Mouse (Mus musculus) embryonic fibroblast, embryonic 13.5 days (primary cell): ENCODE measurements around the gene Tbc1d32.

Experiments
- CTCF ChIP-seq: IDR thresholded peaks from 2 replicates; pipeline ENCODE4 v1.5.1; 2011; ENCODE audit warnings: mild to moderate bottlenecking, control low read depth, low read length, moderate library complexity, borderline replicate concordance; ENCODE audit not compliant: insufficient read depth
- POLR2A ChIP-seq: IDR thresholded peaks from 2 replicates; pipeline ENCODE4 v1.6.1; 2011; ENCODE audit warnings: low read depth, mild to moderate bottlenecking, control low read depth, low read length, moderate library complexity

- no peak for TF ChIP-seq CTCF
- TF ChIP-seq POLR2A: no peak
These were observed 121.5 kb downstream of the Tbc1d32 start for GRCm38 (mm10) chr10:56106996-56107334.
